Mouse (Mus musculus) gastrocnemius, postnatal 10 days (tissue): ENCODE measurements at regions not wholly inside any gene's neighbourhood (a gene's known extent, or its start where the extent isn't known, plus 50 kb on each side); places are given as distances from the start of the nearest gene placed in this dataset.

ENCODE experiments used
- DNase-seq: peaks from one replicate; pipeline ENCODE4 v3.0.0; 2021; ENCODE audit warnings: mixed read lengths

- no peak for DNase-seq
Measured at GRCm38 (mm10) chr2:180404168-180404567, 51.9 kb upstream of the Slco4a1 start.

GRCm38 (mm10) chr2:180403621-180404020 is 52.4 kb upstream of the Slco4a1 start:
- peak; percentile 33 for DNase-seq

- peak; percentile 38 for DNase-seq
Measured at GRCm38 (mm10) chr2:180402851-180403459, 53.1 kb upstream of the Slco4a1 start.

GRCm38 (mm10) chr2:180402433-180402832 is 53.6 kb upstream of the Slco4a1 start:
- DNase-seq = no peak

- peak; percentile 56 for DNase-seq
Measured at GRCm38 (mm10) chr2:180401409-180402391, 54.3 kb upstream of the Slco4a1 start.

- DNase-seq = no peak
Measured at GRCm38 (mm10) chr2:180400514-180401019, 55.5 kb upstream of the Slco4a1 start.

- DNase-seq = peak; percentile 73
Measured at GRCm38 (mm10) chr2:180399651-180400513, 56.2 kb upstream of the Slco4a1 start.

- DNase-seq = peak; percentile 65
Measured at GRCm38 (mm10) chr2:180398851-180399447, 57.1 kb upstream of the Slco4a1 start.

- DNase-seq = peak; percentile 69
Measured at GRCm38 (mm10) chr2:180398481-180398754, 57.6 kb upstream of the Slco4a1 start.

GRCm38 (mm10) chr2:180397723-180398480 is 58.1 kb upstream of the Slco4a1 start:
- DNase-seq = peak; percentile 59

GRCm38 (mm10) chr2:180396664-180397377 is 59.2 kb upstream of the Slco4a1 start:
- peak; percentile 56 for DNase-seq

- DNase-seq = peak; percentile 39
Measured at GRCm38 (mm10) chr2:180396211-180396610, 59.8 kb upstream of the Slco4a1 start.

- no peak for DNase-seq
Measured at GRCm38 (mm10) chr2:180395279-180396034, 60.6 kb upstream of the Slco4a1 start.

GRCm38 (mm10) chr2:180392846-180393700 is 58.6 kb upstream of the Gata5 start:
- DNase-seq = peak; percentile 45

GRCm38 (mm10) chr2:180392298-180392697 is 57.8 kb upstream of the Gata5 start:
- DNase-seq = no peak

- DNase-seq = no peak
Measured at GRCm38 (mm10) chr2:180391349-180391748, 56.9 kb upstream of the Gata5 start.

- DNase-seq = no peak
Measured at GRCm38 (mm10) chr2:180390216-180390996, 55.9 kb upstream of the Gata5 start.

- no peak for DNase-seq
Measured at GRCm38 (mm10) chr2:180389486-180389885, 55.0 kb upstream of the Gata5 start.
